Mouse (Mus musculus): ENCODE results near the gene Vkorc1l1.

The Vkorc1l1 gene

GRCm38 (mm10) chr5:130027134-130027533 is 85.4 kb downstream of the Vkorc1l1 start:
- in situ Hi-C loops (cut with MboI; ENCODE audit: low pct_unique_long_range_greater_than_20kb in 1 of 2, low sequenced_read_pairs in 2 of 2, unreplicated experiment in 1 of 2) = no loop called here

GRCm38 (mm10) chr5:130027696-130028095 is 85.9 kb downstream of the Vkorc1l1 start:
- in situ Hi-C loops (cut with MboI; ENCODE audit: low pct_unique_long_range_greater_than_20kb in 1 of 2, low sequenced_read_pairs in 2 of 2, unreplicated experiment in 1 of 2) = no loop called here

- in situ Hi-C loops (cut with MboI; ENCODE audit: low pct_unique_long_range_greater_than_20kb in 1 of 2, low sequenced_read_pairs in 2 of 2, unreplicated experiment in 1 of 2) = no loop called here
Observed at GRCm38 (mm10) chr5:130029142-130029897, 87.5 kb downstream of the Vkorc1l1 start, which contains the start of the genes Asl and Crcp. Gene Asl, minus strand, starts transcription at chr5:130029247. Gene Crcp, plus strand, starts transcription at chr5:130029290.

GRCm38 (mm10) chr5:130031410-130032390 is 89.9 kb downstream of the Vkorc1l1 start:
- in situ Hi-C loops (cut with MboI; ENCODE audit: low pct_unique_long_range_greater_than_20kb in 1 of 2, low sequenced_read_pairs in 2 of 2, unreplicated experiment in 1 of 2) = no loop called here

GRCm38 (mm10) chr5:130033869-130034268 is 92.1 kb downstream of the Vkorc1l1 start:
- in situ Hi-C loops (cut with MboI; ENCODE audit: low pct_unique_long_range_greater_than_20kb in 1 of 2, low sequenced_read_pairs in 2 of 2, unreplicated experiment in 1 of 2) = no loop called here

Data from mouse embryonic stem cell (cell line).